Mouse (Mus musculus) heart, adult 2 months (tissue): ENCODE data around the gene Actn4. TPM values are rescaled to one million over a fixed set of nuclear protein-coding genes. Genes with fewer than 3 reads are reported as not detected.
A peak's percentile ranks its signal among the peaks of the same experiment; 100 is the strongest.

Experiments used
- DNase-seq, 2 experiments: peaks; one replicate each; pipeline ENCODE4 v3.0.0; 2021
- H3K27ac ChIP-seq: fragments of 200-600 bp; 2 replicates; pipeline ENCODE4 v1.8.1; 2022
- H3K27me3 ChIP-seq: fragments of 200-500 bp; 2 replicates; pipeline ENCODE4 v1.6.1; 2012; ENCODE audit warnings: mild to moderate bottlenecking, low read length, inconsistent platforms, mixed read lengths; ENCODE audit not compliant: control insufficient read depth, insufficient read depth
- H3K36me3 ChIP-seq: fragments of 200-500 bp; 2 replicates; pipeline ENCODE4 v1.6.1; 2012; ENCODE audit warnings: low read length, inconsistent platforms; ENCODE audit not compliant: control insufficient read depth, insufficient read depth
- H3K4me1 ChIP-seq: fragments of 200-500 bp; 2 replicates; pipeline ENCODE4 v1.6.1; 2011; ENCODE audit warnings: low read length; ENCODE audit not compliant: control insufficient read depth, insufficient read depth
- H3K4me3 ChIP-seq: fragments of 200-600 bp; 2 replicates; pipeline ENCODE4 v1.8.1; 2022
- H3K79me2 ChIP-seq: fragments of 200-500 bp; replicated peaks from 2 replicates; pipeline ENCODE4 v1.6.1; 2012; ENCODE audit warnings: mild to moderate bottlenecking, inconsistent platforms, low read length, moderate library complexity, mixed read lengths; ENCODE audit not compliant: control insufficient read depth, insufficient read depth
- H3K9ac ChIP-seq: fragments of 200-500 bp; 2 replicates; pipeline ENCODE4 v1.6.1; 2012; ENCODE audit warnings: low read depth, mild to moderate bottlenecking, control low read depth, inconsistent platforms, low read length, mixed read lengths
- CTCF ChIP-seq: fragments of 200-600 bp; IDR thresholded peaks from 2 replicates; pipeline ENCODE4 v1.8.1; 2022; ENCODE audit warnings: antibody characterized with exemption, mild to moderate bottlenecking, moderate library complexity
- EP300 ChIP-seq: fragments of 200-500 bp; IDR thresholded peaks from 2 replicates; pipeline ENCODE4 v1.6.1; 2011; ENCODE audit warnings: low read depth, low read length, control low read depth; ENCODE audit not compliant: insufficient read depth
- POLR2A ChIP-seq: fragments of 200-500 bp; IDR thresholded peaks from 2 replicates; pipeline ENCODE4 v1.6.1; 2011; ENCODE audit warnings: mild to moderate bottlenecking, low read depth, low read length, control low read depth; ENCODE audit not compliant: insufficient read depth
- WGBS: fragments of 180-500 bp; shearing (Covaris S2); methylation state at CpG from one replicate; pipeline ENCODE4 v1.1.7; 2018; 5-methylcytosine and 5-hydroxymethylcytosine counted together
- intact Hi-C: fragments of 180-260 bp; cut with DNase I; formaldehyde crosslinking; loops from one replicate; pipeline ENCODE4 v1.15.1; 2025
- polyA plus RNA-seq: library from polyadenylated mRNA; depleted of rRNA; stranded (reverse); fragments of >200 nt; gene quantifications from 2 replicates; pipeline ENCODE4 v1.2.3, GENCODE M21; 2012
- total RNA-seq, 2 experiments: library from RNA; stranded (reverse); gene quantifications; 2 replicates each; pipeline ENCODE4 v1.2.3; 2021

The Actn4 gene
- total and polyA plus RNA-seq, 3 experiments: 66.1 to 123 (median 85.7) TPM

DNA sequence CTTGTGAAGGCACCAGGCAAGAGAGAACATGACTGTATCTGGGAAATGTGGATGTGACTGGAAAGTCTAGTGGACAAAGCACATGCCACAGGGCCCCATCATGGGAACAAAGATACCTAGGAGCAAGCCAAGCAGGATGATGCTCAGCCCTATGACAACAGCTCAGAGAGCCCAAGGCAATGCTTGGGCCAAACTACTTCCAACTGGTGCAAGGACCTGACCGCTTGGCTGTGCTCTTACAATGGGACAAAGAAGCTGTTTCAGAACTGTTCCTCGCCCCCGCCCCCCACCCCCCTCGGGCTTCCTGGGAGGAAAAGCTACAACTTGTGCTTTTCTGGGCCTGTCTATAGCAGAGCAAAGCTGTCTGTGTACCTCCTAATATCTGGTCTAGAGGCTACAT lies 23.5 kb downstream of the Actn4 start:
- Histone ChIP-seq H3K36me3 (peaks cover 52% of the 10 kb centered on the region), H3K27me3 (no peaks in the 10 kb centered on the region), H3K4me1 (peaks cover 56% of the 10 kb centered on the region), H3K4me3 (no peak overlapping the region), H3K9ac (peak overlapping the region; percentile 28; the same call in 1 of the 2 replicates), H3K79me2 (peaks cover 11% of the 10 kb centered on the region), H3K27ac (peak overlapping the region; percentile 82)
- TF ChIP-seq POLR2A (no peak), CTCF (peak; percentile 65), EP300 (peak; percentile 46; the same call in 1 of the 2 replicates)
- 41% methylated on average over 4 of the region's 4 CpGs for WGBS
- intact Hi-C loops: loop anchor here (5.0 kb wide), 1 partner anchor 34 kb away; no protein-coding TSS in a partner anchor
- no peak for DNase-seq

DNA sequence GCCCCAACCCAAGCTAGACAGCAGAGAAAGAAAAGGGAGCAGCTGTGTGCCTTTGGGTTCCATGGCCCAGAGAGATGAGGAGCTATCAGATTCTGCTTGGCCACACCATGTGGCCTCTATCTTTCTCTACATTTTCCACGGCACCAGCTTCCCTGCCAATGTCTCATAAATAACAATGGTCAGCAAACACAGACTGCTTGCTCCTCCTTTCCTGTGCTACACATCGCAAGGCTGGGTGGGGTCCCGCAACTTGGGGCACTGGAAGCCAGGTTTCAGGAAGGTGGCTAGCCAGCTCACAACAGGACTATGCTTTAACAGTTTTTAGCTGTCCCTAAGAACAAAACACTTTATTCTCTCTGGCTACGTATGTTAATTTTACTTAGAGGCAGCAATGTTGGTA lies 25.4 kb downstream of the Actn4 start:
- peak in 1 of 2 experiments; percentile 53 for DNase-seq
- intact Hi-C loops: loop anchor here (5.0 kb wide), 1 partner anchor 36 kb away; no protein-coding TSS in a partner anchor

DNA sequence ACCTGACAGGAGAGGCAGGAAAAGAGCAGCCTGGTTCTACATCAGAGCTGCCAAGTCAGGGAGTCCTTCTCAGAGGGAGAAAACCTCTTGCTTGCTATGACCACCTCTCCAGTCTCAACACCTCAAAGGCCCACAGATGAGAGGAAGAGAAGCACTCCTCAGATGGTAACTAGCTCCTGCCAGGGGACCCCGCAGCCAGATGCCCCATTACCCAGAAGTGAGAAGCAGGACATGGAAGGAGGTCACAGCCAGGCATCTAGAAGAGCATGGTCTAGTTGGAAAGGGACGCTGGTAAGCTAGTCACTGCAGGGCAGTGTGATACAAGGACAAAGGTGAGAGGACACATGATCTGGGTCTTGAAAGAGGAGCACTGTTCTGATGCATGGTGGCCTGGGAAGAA lies 28.3 kb downstream of the Actn4 start:
- WGBS: 76% methylated on average over 2 of the region's 2 CpGs
- Histone ChIP-seq H3K27ac (no peak overlapping the region), H3K9ac (no peak overlapping the region), H3K27me3 (no peaks in the 10 kb centered on the region), H3K4me3 (no peak overlapping the region), H3K79me2 (peaks cover 8% of the 10 kb centered on the region), H3K36me3 (peaks cover 26% of the 10 kb centered on the region), H3K4me1 (peaks cover 50% of the 10 kb centered on the region)
- intact Hi-C loops: no loop called here
- no peak for TF ChIP-seq POLR2A
- no peak for TF ChIP-seq EP300
- no peak for TF ChIP-seq CTCF
- no peak for DNase-seq

More for the DNA sequence above, 25.4 kb downstream of the Actn4 start:
- 35% methylated on average over 4 of the region's 4 CpGs for WGBS
- Histone ChIP-seq H3K27ac (peak overlapping the region; percentile 82), H3K27me3 (no peaks in the 10 kb centered on the region), H3K9ac (peak overlapping the region; percentile 40; the same call in 1 of the 2 replicates), H3K36me3 (peaks cover 40% of the 10 kb centered on the region), H3K4me1 (peaks cover 53% of the 10 kb centered on the region), H3K79me2 (peaks cover 11% of the 10 kb centered on the region), H3K4me3 (no peak overlapping the region)
- TF ChIP-seq EP300 (peak; percentile 67; the same call in 1 of the 2 replicates), POLR2A (no peak)

DNA sequence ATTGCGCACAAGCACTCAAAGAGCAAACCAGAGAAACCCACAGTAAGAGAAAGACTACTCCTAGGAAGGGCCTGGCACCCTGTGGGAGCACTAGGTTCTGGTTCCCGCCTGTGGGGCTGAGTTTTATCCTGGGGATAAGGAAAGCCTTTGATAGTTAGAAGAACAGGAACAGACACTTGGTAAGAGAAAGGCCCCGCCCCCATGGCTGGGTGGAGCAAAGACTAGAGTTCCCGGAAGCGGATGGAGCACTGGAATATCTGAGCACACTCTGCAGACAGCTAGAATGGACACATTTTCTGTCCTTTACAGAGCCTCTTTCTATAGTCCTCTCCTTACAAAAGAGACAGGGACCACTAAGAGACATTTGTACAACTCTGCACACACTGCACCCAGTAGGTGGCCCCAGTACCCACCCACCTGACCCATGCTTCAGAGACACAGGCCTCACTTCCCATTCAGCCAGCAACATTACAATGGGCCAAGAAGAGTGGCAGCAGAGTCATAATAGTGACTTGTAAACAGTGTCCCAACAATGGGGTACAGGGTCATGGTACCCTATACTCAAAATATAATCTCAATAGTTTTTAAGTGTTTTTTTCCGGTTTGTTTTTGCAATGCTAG lies 29.6 kb downstream of the Actn4 start:
- Histone ChIP-seq H3K79me2 (peaks cover 8% of the 10 kb centered on the region), H3K27ac (peak overlapping the region; percentile 38), H3K9ac (no peak overlapping the region), H3K36me3 (peaks cover 20% of the 10 kb centered on the region), H3K4me3 (no peak overlapping the region), H3K27me3 (no peaks in the 10 kb centered on the region), H3K4me1 (peaks cover 48% of the 10 kb centered on the region)
- TF ChIP-seq CTCF (no peak), POLR2A (no peak), EP300 (0 out of 2 replicates have a peak, but pooled peaks have one; percentile 3)
- DNase-seq: peak; percentile 53 to 64
- intact Hi-C loops: no loop called here
- WGBS: 45% methylated on average over 6 of the region's 6 CpGs

DNA sequence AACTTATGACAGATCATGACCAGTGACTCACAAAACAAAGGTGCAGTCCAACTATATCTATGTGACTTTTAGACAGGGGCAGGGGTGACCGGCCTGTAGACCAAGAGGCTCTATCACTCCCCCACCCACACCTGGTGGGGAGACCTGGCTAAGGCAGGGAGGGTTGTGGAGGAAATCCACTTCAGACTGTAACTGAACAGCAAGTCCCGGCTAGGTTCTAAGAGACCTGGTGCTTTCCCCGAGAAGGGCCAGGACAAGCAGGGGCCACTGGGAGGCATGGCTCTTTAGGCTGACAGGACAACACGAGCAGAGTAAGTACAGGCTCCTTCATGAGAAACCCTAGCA lies 30.5 kb downstream of the Actn4 start:
- Histone ChIP-seq H3K4me1 (peaks cover 39% of the 10 kb centered on the region), H3K27ac (peak overlapping the region; percentile 40), H3K79me2 (peaks cover 6% of the 10 kb centered on the region), H3K27me3 (no peaks in the 10 kb centered on the region), H3K4me3 (no peak overlapping the region), H3K36me3 (peaks cover 13% of the 10 kb centered on the region), H3K9ac (no peak overlapping the region)
- DNase-seq: no peak
- TF ChIP-seq EP300 (no peak), POLR2A (no peak), CTCF (no peak)
- intact Hi-C loops: no loop called here
- WGBS: 74% methylated on average over 4 of the region's 4 CpGs

DNA sequence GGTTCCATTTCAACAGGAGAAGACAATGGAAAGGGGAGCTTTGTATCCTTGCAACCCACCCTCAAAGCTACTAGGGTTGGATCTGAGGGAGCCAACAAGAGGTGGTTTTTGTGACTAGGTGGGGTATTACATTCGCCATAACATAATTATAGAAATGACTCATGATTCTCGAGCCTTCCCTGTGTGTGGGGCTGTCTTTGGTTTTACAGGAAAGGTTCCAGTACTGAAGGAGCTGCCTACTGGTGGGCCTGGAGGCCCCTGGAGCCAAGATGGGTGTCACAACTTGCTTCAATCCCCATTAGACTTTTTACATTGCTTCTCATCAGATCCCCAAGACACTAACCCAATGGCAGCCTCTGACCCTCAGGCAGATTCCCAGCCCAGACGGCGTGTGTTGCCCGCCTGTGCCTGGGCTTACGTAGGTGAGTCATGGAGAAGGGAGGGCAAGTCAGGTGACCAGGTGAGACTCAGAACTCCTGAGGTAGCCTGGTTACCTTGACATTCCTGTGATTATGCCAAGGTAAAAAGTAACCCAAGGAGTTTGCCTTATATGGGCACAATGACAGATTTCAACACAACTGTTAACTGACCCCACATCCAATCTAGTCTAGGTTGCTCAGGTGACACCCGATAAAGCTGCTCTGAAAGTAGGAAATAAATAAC lies 31.0 kb downstream of the Actn4 start:
- peaks cover 36% of the 10 kb centered on the region for H3K4me1 ChIP-seq
- intact Hi-C loops: no loop called here
- no peak overlapping the region for H3K4me3 ChIP-seq
- 77% methylated on average over 7 of the region's 7 CpGs for WGBS
- H3K36me3 ChIP-seq: peaks cover 13% of the 10 kb centered on the region
- no peak for DNase-seq
- H3K9ac ChIP-seq: no peak overlapping the region; the same call in 1 of the 2 replicates
- TF ChIP-seq CTCF (no peak), POLR2A (no peak), EP300 (no peak)
- H3K79me2 ChIP-seq: peaks cover 7% of the 10 kb centered on the region
- no peaks in the 10 kb centered on the region for H3K27me3 ChIP-seq
- H3K27ac ChIP-seq: peak overlapping the region; percentile 40
